Mouse (Mus musculus) liver, embryonic 13.5 days (tissue): Measurements from ENCODE around the gene Atp2a3. TPM values are rescaled to one million over a fixed set of nuclear protein-coding genes. Genes with fewer than 3 reads are reported as not detected.

ENCODE experiments used
- ATAC-seq: fragments of 200-750 bp; cut with Nextera tagmentation; 2 replicates; pipeline ENCODE4 v1.8.0; 2017; ENCODE audit warnings: low read depth, mild to moderate bottlenecking, moderate number of reproducible peaks, moderate library complexity
- DNase-seq: peaks from one replicate; pipeline ENCODE4 v3.0.0; 2022
- H3K27ac ChIP-seq: fragments of 300-500 bp; sonication (generic); 2 replicates; pipeline ENCODE4 v1.5.1; 2015; ENCODE audit warnings: moderate library complexity, mild to moderate bottlenecking, inconsistent platforms
- H3K27me3 ChIP-seq: fragments of 300-500 bp; sonication (generic); 2 replicates; pipeline ENCODE4 v1.6.1; 2015; ENCODE audit warnings: mild to moderate bottlenecking, inconsistent platforms
- H3K36me3 ChIP-seq: fragments of 300-500 bp; sonication (generic); 2 replicates; pipeline ENCODE4 v1.6.1; 2015; ENCODE audit warnings: mild to moderate bottlenecking, inconsistent platforms
- H3K4me1 ChIP-seq: fragments of 300-500 bp; sonication (generic); replicated peaks from 2 replicates; pipeline ENCODE4 v1.6.1; 2015; ENCODE audit warnings: inconsistent platforms
- H3K4me2 ChIP-seq: fragments of 300-500 bp; sonication (generic); 2 replicates; pipeline ENCODE4 v1.6.1; 2015; ENCODE audit warnings: inconsistent platforms, mild to moderate bottlenecking, moderate library complexity
- H3K4me3 ChIP-seq: fragments of 300-500 bp; sonication (generic); replicated peaks from 2 replicates; pipeline ENCODE4 v1.5.1; 2015; ENCODE audit warnings: mild to moderate bottlenecking, inconsistent platforms
- H3K9ac ChIP-seq: fragments of 300-500 bp; sonication (generic); 2 replicates; pipeline ENCODE4 v1.6.1; 2015; ENCODE audit warnings: mild to moderate bottlenecking, inconsistent platforms
- H3K9me3 ChIP-seq: fragments of 300-500 bp; sonication (generic); replicated peaks from 2 replicates; pipeline ENCODE4 v1.6.1; 2016; ENCODE audit warnings: inconsistent platforms
- WGBS: fragments of 180-500 bp; shearing (Covaris S2); methylation state at CpG from one replicate; pipeline ENCODE4 v1.1.7; 2015; ENCODE audit not compliant: insufficient replicate concordance; 5-methylcytosine and 5-hydroxymethylcytosine counted together
- polyA plus RNA-seq: library from polyadenylated mRNA; unstranded; fragments of >200 nt; fragmentation: Nextera tagmentation; extraction: Ambion mirVana; gene quantifications from 2 replicates; pipeline ENCODE4 v1.2.1, GENCODE M21; 2015

Atp2a3 gene
- polyA plus RNA-seq, 1 experiment from 2014 or later, result 8.2 TPM

GRCm38 (mm10) chr11:73023099-73023498, 62.1 kb downstream of the Atp2a3 start:
- Histone ChIP-seq H3K27me3 (peaks cover 49% of the 10 kb centered on the region), H3K4me3 (no peak overlapping the region), H3K4me1 (peaks cover 32% of the 10 kb centered on the region), H3K9me3 (no peaks in the 10 kb centered on the region), H3K4me2 (no peak overlapping the region), H3K36me3 (no peaks in the 10 kb centered on the region), H3K27ac (no peak overlapping the region), H3K9ac (no peak overlapping the region)
- WGBS, result 68% methylated on average over 9 of the region's 9 CpGs
- DNase-seq (no peak), ATAC-seq (no peak)

DNA sequence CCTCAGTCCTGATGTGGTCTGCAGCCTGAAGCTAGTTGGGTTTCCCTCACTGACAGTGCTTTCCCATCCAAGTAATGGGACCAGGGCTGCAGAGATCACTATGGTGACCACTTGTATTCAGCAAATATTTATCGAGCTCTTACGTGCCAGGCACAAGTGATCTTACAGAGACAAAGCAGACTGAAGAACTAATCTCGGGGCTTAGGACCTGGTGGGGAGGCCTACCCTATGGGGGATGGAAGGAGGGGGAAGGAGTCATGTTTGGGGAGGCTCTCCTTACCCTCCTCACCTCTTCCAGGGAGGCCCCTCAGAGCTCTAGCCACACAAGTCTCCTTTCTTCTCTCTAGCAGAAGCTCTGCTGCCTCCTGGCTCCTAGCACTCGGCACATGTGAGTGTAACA, 62.9 kb downstream of the Atp2a3 start:
- Histone ChIP-seq H3K36me3 (no peaks in the 10 kb centered on the region), H3K9me3 (no peaks in the 10 kb centered on the region), H3K4me1 (peaks cover 26% of the 10 kb centered on the region), H3K27me3 (peaks cover 42% of the 10 kb centered on the region), H3K4me3 (no peak overlapping the region), H3K27ac (no peak overlapping the region), H3K9ac (no peak overlapping the region), H3K4me2 (0 out of 2 replicates have a peak overlapping the region, but pooled peaks have one; percentile 30)
- ATAC-seq (no peak), DNase-seq (no peak)
- 45% methylated on average over 4 of the region's 4 CpGs for WGBS

- peak; percentile 19 for DNase-seq
- Histone ChIP-seq H3K36me3 (no peaks in the 10 kb centered on the region), H3K4me2 (peak overlapping the region; percentile 30; the same call in 1 of the 2 replicates), H3K9ac (no peak overlapping the region), H3K27me3 (peaks cover 36% of the 10 kb centered on the region), H3K4me1 (peaks cover 20% of the 10 kb centered on the region), H3K4me3 (no peak overlapping the region), H3K9me3 (no peaks in the 10 kb centered on the region), H3K27ac (peak overlapping the region; percentile 20; the same call in 1 of the 2 replicates)
- WGBS, result 19% methylated on average over 7 of the region's 7 CpGs
- peak; percentile 61 for ATAC-seq
Observed at GRCm38 (mm10) chr11:73024236-73024904, 63.4 kb downstream of the Atp2a3 start.

- H3K4me1 ChIP-seq, result peaks cover 24% of the 10 kb centered on the region
- no peak for ATAC-seq
- no peaks in the 10 kb centered on the region for H3K9me3 ChIP-seq
- H3K4me3 ChIP-seq, result no peak overlapping the region
- 52% methylated on average over 8 of the region's 8 CpGs for WGBS
- no peak for DNase-seq
- H3K4me2 ChIP-seq, result no peak overlapping the region
- peaks cover 10% of the 10 kb centered on the region; the same call in 1 of the 2 replicates for H3K27me3 ChIP-seq
- H3K36me3 ChIP-seq, result no peaks in the 10 kb centered on the region
- H3K9ac ChIP-seq, result no peak overlapping the region
- H3K27ac ChIP-seq, result no peak overlapping the region
Observed at GRCm38 (mm10) chr11:73026961-73027360, 66.0 kb downstream of the Atp2a3 start.

DNA sequence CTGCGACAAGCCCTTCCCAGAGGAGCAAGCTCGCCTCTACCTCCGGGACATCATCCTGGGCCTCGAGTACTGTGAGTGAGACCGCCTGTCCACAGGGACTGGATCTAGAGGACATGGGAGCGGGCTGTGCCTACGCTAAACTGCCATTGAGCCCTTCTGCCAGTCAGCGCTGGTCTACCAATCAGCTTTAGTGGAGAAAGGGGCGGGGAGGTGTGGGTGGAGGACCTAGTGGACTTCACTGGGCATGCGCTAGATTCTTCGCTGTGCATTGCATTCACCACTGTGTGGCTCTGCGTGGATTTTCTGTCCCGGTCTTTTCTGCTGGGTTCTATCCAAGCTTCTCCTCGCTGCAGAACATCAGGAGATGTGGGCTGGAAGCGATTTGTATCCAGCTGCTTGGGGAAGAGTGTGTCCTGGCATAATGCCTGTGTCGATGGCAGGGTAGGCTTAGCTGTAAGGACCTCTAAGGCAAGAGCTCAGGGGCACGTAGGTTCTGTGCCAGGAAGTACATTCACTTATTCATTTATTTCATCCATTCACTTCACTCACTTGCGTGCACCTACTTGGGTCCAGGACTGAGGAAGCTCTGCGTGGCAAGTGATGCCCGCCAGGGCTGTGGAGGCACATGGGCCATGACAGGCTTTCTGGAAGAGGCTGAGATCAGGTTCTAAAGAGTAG, 70.0 kb downstream of the Atp2a3 start:
- Histone ChIP-seq H3K4me2 (peak overlapping the region; percentile 61), H3K27me3 (no peaks in the 10 kb centered on the region)

GRCm38 (mm10) chr11:73031536-73031935, 70.6 kb downstream of the Atp2a3 start:
- H3K27me3 ChIP-seq, result no peaks in the 10 kb centered on the region
- H3K27ac ChIP-seq, result no peak overlapping the region
- peak overlapping the region; percentile 18; the same call in 1 of the 2 replicates for H3K9ac ChIP-seq
- peak overlapping the region; percentile 61; the same call in 1 of the 2 replicates for H3K4me2 ChIP-seq
- 66% methylated on average over 5 of the region's 5 CpGs for WGBS
- H3K9me3 ChIP-seq, result no peaks in the 10 kb centered on the region
- peaks cover 8% of the 10 kb centered on the region; the same call in 1 of the 2 replicates for H3K4me1 ChIP-seq
- no peaks in the 10 kb centered on the region for H3K36me3 ChIP-seq
- no peak overlapping the region for H3K4me3 ChIP-seq
- DNase-seq, result no peak
- ATAC-seq, result no peak

More for the DNA sequence above, 70.0 kb downstream of the Atp2a3 start:
- DNase-seq (peak; percentile 79), ATAC-seq (peak; percentile 88)
- Histone ChIP-seq H3K9ac (peak overlapping the region; percentile 18; the same call in 1 of the 2 replicates), H3K4me3 (peak overlapping the region; percentile 26), H3K27ac (no peak overlapping the region), H3K4me1 (peaks cover 8% of the 10 kb centered on the region; the same call in 1 of the 2 replicates), H3K9me3 (no peaks in the 10 kb centered on the region), H3K36me3 (no peaks in the 10 kb centered on the region)
- WGBS, result 39% methylated on average over 20 of the region's 20 CpGs

- ATAC-seq (no peak), DNase-seq (no peak)
- H3K4me1 ChIP-seq, result 0 out of 2 replicates have a peak, but pooled peaks cover 3% of the 10 kb centered on the region
- no peaks in the 10 kb centered on the region for H3K36me3 ChIP-seq
- H3K4me3 ChIP-seq, result no peak overlapping the region
- H3K27me3 ChIP-seq, result no peaks in the 10 kb centered on the region
- no peak overlapping the region for H3K27ac ChIP-seq
- H3K4me2 ChIP-seq, result no peak overlapping the region
- H3K9me3 ChIP-seq, result no peaks in the 10 kb centered on the region
- WGBS, result 69% methylated on average over 7 of the region's 7 CpGs
- no peak overlapping the region for H3K9ac ChIP-seq
Observed at GRCm38 (mm10) chr11:73036077-73036476, 75.1 kb downstream of the Atp2a3 start.

DNA sequence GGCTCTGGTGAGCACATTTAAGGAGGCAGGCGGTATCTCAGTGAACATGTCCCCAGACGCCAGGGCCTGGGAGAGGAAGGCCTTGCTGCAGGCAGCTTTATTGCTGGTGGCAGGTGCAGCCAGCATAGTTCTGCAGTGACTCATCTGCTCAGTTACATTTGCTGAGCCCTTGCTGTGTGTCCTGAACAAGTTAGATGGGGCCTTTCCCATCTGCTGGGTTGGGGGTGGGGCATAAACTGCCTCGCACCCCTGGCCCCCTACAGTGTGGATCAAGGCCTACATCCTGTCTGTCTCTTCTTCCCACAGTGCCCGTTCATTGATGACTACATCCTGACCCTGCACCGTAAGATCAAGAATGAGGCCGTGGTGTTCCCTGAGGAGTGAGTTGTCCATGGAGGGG, 75.9 kb downstream of the Atp2a3 start:
- Histone ChIP-seq H3K27me3 (no peaks in the 10 kb centered on the region), H3K4me1 (no peaks in the 10 kb centered on the region), H3K9me3 (no peaks in the 10 kb centered on the region), H3K36me3 (no peaks in the 10 kb centered on the region), H3K4me3 (no peak overlapping the region), H3K4me2 (no peak overlapping the region), H3K9ac (no peak overlapping the region), H3K27ac (no peak overlapping the region)
- DNase-seq (no peak), ATAC-seq (no peak)
- 65% methylated on average over 6 of the region's 6 CpGs for WGBS

DNA sequence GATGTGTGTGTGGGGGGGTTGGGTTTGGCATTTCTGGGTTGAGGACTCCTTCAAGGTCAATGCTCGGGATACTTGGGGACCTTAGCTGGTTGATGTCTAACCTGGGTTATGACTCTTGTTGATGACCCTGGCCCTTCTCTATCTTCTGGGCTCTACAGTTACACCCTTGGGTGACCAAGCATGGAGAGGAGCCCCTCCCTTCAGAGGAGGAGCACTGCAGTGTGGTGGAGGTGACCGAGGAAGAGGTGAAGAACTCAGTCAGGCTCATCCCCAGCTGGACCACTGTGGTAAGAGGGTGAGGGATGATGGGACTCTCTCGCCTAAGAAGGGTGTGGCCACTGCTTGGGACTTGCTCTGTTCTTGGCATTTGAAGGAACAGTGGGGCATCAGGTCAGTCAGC, 76.7 kb downstream of the Atp2a3 start:
- no peaks in the 10 kb centered on the region for H3K27me3 ChIP-seq
- H3K9ac ChIP-seq, result no peak overlapping the region
- H3K4me1 ChIP-seq, result no peaks in the 10 kb centered on the region
- no peaks in the 10 kb centered on the region for H3K36me3 ChIP-seq
- H3K4me2 ChIP-seq, result no peak overlapping the region
- no peak overlapping the region for H3K27ac ChIP-seq
- WGBS, result 69% methylated on average over 3 of the region's 3 CpGs
- H3K9me3 ChIP-seq, result no peaks in the 10 kb centered on the region
- ATAC-seq, result no peak
- H3K4me3 ChIP-seq, result no peak overlapping the region
- no peak for DNase-seq

- 0 out of 2 replicates have a peak, but pooled peaks have one; percentile 26 for ATAC-seq
Observed at GRCm38 (mm10) chr11:73039102-73039799, 78.3 kb downstream of the Atp2a3 start.

More at GRCm38 (mm10) chr11:73039102-73039799, 78.3 kb downstream of the Atp2a3 start:
- Histone ChIP-seq H3K4me2 (no peak overlapping the region), H3K4me1 (no peaks in the 10 kb centered on the region), H3K9me3 (no peaks in the 10 kb centered on the region), H3K9ac (no peak overlapping the region), H3K27ac (no peak overlapping the region), H3K27me3 (no peaks in the 10 kb centered on the region), H3K4me3 (no peak overlapping the region), H3K36me3 (no peaks in the 10 kb centered on the region)
- 54% methylated on average over 9 of the region's 9 CpGs for WGBS
- no peak for DNase-seq
